Mouse (Mus musculus) midbrain, postnatal 0 days (tissue): Measurements from ENCODE around the gene Relb. TPM values are rescaled to one million over a fixed set of nuclear protein-coding genes. Genes with fewer than 3 reads are reported as not detected.
A peak's percentile ranks its signal among the peaks of the same experiment; 100 is the strongest.

Experiments
- ATAC-seq: fragments of 200-750 bp; cut with Nextera tagmentation; 2 replicates; pipeline ENCODE4 v1.8.0; 2017; ENCODE audit warnings: moderate number of reproducible peaks, mild to moderate bottlenecking, moderate TSS enrichment, moderate library complexity; ENCODE audit not compliant: low FRiP score
- DNase-seq: peaks from one replicate; pipeline ENCODE4 v3.0.0-alpha.2; 2015; ENCODE audit warnings: low spot score
- H3K27ac ChIP-seq: fragments of 300-500 bp; sonication (generic); 2 replicates; pipeline ENCODE4 v1.5.1; 2014; ENCODE audit warnings: low read depth, mild to moderate bottlenecking, low read length, mixed read lengths
- H3K27me3 ChIP-seq: fragments of 300-500 bp; sonication (generic); 2 replicates; pipeline ENCODE4 v1.6.1; 2014; ENCODE audit warnings: low read length, control low read depth, mixed read lengths; ENCODE audit not compliant: insufficient read depth
- H3K36me3 ChIP-seq: fragments of 300-500 bp; sonication (generic); 2 replicates; pipeline ENCODE4 v1.6.1; 2014; ENCODE audit warnings: low read length, control low read depth, mixed read lengths; ENCODE audit not compliant: insufficient read depth
- H3K4me1 ChIP-seq: fragments of 300-500 bp; sonication (generic); 2 replicates; pipeline ENCODE4 v1.6.1; 2014; ENCODE audit warnings: mild to moderate bottlenecking, control low read depth, antibody characterized with exemption, low read length, mixed read lengths; ENCODE audit not compliant: insufficient read depth
- H3K4me2 ChIP-seq: fragments of 300-500 bp; sonication (generic); 2 replicates; pipeline ENCODE4 v1.6.1; 2014; ENCODE audit warnings: low read depth, mild to moderate bottlenecking, low read length, mixed read lengths; ENCODE audit not compliant: poor library complexity, severe bottlenecking
- H3K4me3 ChIP-seq: fragments of 300-500 bp; sonication (generic); 2 replicates; pipeline ENCODE4 v1.5.1; 2014; ENCODE audit warnings: low read depth, mild to moderate bottlenecking, low read length, moderate library complexity
- H3K9ac ChIP-seq: fragments of 300-500 bp; sonication (generic); replicated peaks from 2 replicates; pipeline ENCODE4 v1.6.1; 2014; ENCODE audit warnings: mild to moderate bottlenecking, low read length, moderate library complexity, mixed read lengths; ENCODE audit not compliant: poor library complexity, severe bottlenecking
- H3K9me3 ChIP-seq: fragments of 300-500 bp; sonication (generic); 2 replicates; pipeline ENCODE4 v1.6.1; 2016; ENCODE audit warnings: low read length, control low read depth
- CTCF ChIP-seq: IDR thresholded peaks from 2 replicates; pipeline ENCODE4 v1.5.1; 2016; ENCODE audit warnings: antibody characterized with exemption, mild to moderate bottlenecking
- WGBS: fragments of 180-500 bp; shearing (Covaris S2); extraction: QIAGEN DNeasy Blood & Tissue Kit; methylation state at CpG from one replicate; pipeline ENCODE4 v1.1.7; 2014; 5-methylcytosine and 5-hydroxymethylcytosine counted together
- polyA plus RNA-seq: library from polyadenylated mRNA; unstranded; fragments of >200 nt; fragmentation: Nextera tagmentation; extraction: Ambion mirVana; gene quantifications from 2 replicates; pipeline ENCODE4 v1.2.1, GENCODE M21; 2015
- total RNA-seq: library from RNA; depleted of rRNA; stranded (reverse); fragments of >200 nt; gene quantifications from 2 replicates; pipeline ENCODE4 v1.2.3, GENCODE M21; 2014

The Relb gene
- total and polyA plus RNA-seq, 2 experiments from 2014 or later, result 5.6 to 7.3 TPM

DNA sequence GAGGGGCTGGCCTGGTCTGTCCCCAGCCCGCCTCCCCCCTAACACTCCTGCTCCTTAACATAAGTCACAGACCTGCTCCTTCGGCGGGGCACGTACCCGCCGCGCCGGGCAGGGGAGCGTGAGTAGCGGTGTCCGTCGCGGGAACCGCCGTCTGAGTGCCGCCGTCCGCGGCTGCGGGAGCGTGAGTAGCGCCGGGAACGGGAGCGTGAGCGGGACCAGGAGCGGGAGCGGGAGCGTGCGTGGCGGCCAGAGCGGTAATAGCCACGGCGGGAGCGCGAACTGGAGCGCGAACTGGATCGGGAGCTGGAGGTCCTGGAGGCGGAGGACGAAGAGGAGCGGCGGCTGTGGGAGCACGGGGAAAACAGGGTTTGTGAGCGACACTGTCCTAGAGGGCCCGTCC lies 43.0 kb downstream of the Relb start:
- no peak for TF ChIP-seq CTCF
- no peak for ATAC-seq
- no peak overlapping the region for H3K4me2 ChIP-seq
- 85% methylated on average over 46 of the region's 46 CpGs for WGBS
- no peak overlapping the region for H3K9ac ChIP-seq
- H3K36me3 ChIP-seq, result peaks cover 81% of the 10 kb centered on the region
- H3K4me3 ChIP-seq, result no peak overlapping the region
- H3K9me3 ChIP-seq, result no peaks in the 10 kb centered on the region
- H3K27me3 ChIP-seq, result no peaks in the 10 kb centered on the region
- no peak overlapping the region for H3K27ac ChIP-seq
- DNase-seq, result no peak
- H3K4me1 ChIP-seq, result no peaks in the 10 kb centered on the region

DNA sequence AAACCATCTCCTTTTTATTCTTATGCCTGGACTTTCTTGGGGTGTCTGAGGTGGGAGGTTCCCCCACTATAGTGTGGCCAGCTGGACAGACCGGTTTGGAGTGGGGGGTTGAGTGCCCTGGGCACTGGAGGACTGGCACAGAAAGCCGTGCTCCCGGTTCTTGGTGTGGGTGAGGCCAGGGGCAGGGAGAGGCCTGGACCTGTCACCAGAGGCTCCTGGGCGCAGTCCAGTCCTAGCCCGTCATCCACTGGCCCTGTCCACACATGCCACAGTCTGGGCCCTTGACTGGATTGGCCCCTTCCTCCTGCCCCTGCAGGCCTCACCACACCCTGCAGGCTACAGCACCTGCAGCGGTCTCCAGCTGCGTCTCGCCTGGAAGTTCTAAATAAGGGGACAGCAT lies 48.6 kb downstream of the Relb start:
- H3K4me3 ChIP-seq, result no peak overlapping the region
- H3K27ac ChIP-seq, result no peak overlapping the region
- ATAC-seq (no peak), DNase-seq (no peak)
- no peak overlapping the region for H3K4me2 ChIP-seq
- no peak overlapping the region for H3K9ac ChIP-seq
- no peak for TF ChIP-seq CTCF
- peaks cover 50% of the 10 kb centered on the region for H3K36me3 ChIP-seq
- peaks cover 7% of the 10 kb centered on the region; the same call in 1 of the 2 replicates for H3K4me1 ChIP-seq
- 87% methylated on average over 8 of the region's 8 CpGs for whole genome bisulfite sequencing
- H3K9me3 ChIP-seq, result no peaks in the 10 kb centered on the region
- H3K27me3 ChIP-seq, result peaks cover 31% of the 10 kb centered on the region

- Histone ChIP-seq H3K9me3 (no peaks in the 10 kb centered on the region), H3K4me2 (no peak overlapping the region), H3K4me1 (peaks cover 7% of the 10 kb centered on the region; the same call in 1 of the 2 replicates), H3K4me3 (no peak overlapping the region), H3K27me3 (peaks cover 31% of the 10 kb centered on the region), H3K27ac (no peak overlapping the region), H3K36me3 (peaks cover 43% of the 10 kb centered on the region), H3K9ac (no peak overlapping the region)
- TF ChIP-seq CTCF, result no peak
- no peak for DNase-seq
- no peak for ATAC-seq
- 86% methylated on average over 10 of the region's 10 CpGs for WGBS
These were observed 49.5 kb downstream of the Relb start for GRCm38 (mm10) chr7:19579751-19580150.

DNA sequence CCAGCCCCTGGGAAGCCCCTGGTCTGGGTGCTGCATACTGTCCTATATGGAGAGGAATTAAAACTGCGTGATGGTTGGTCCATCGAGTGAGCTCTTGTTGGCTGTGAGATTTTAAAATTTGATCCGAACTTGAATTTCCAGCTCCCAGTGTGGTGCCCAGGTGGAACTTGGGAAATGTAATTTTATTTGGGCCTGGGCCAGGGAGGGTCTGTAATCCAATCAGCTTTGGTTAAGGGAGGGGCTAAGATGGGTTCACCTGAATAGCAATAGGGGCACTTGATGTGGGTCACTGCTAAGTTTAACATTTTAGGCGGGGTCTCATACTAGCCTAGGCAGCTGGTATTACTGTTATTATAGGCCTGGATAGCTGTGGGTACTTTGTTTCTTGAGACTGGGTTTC lies 50.8 kb downstream of the Relb start:
- Histone ChIP-seq H3K36me3 (peaks cover 30% of the 10 kb centered on the region), H3K4me3 (no peak overlapping the region), H3K4me1 (peaks cover 7% of the 10 kb centered on the region; the same call in 1 of the 2 replicates), H3K27ac (no peak overlapping the region), H3K27me3 (peaks cover 31% of the 10 kb centered on the region), H3K9ac (no peak overlapping the region), H3K4me2 (no peak overlapping the region), H3K9me3 (no peaks in the 10 kb centered on the region)
- DNase-seq (no peak), ATAC-seq (no peak)
- WGBS, result 67% methylated on average over 4 of the region's 4 CpGs
- no peak for TF ChIP-seq CTCF

- peaks cover 31% of the 10 kb centered on the region for H3K27me3 ChIP-seq
- ATAC-seq (no peak), DNase-seq (no peak)
- TF ChIP-seq CTCF, result no peak
- H3K36me3 ChIP-seq, result peaks cover 27% of the 10 kb centered on the region
- no peak overlapping the region for H3K9ac ChIP-seq
- no peaks in the 10 kb centered on the region for H3K9me3 ChIP-seq
- peak overlapping the region; percentile 32; the same call in 1 of the 2 replicates for H3K4me3 ChIP-seq
- WGBS, result 27% methylated on average over 10 of the region's 10 CpGs
- H3K4me1 ChIP-seq, result peaks cover 7% of the 10 kb centered on the region; the same call in 1 of the 2 replicates
- H3K4me2 ChIP-seq, result no peak overlapping the region
- H3K27ac ChIP-seq, result no peak overlapping the region
These were observed 51.3 kb downstream of the Relb start for GRCm38 (mm10) chr7:19577877-19578414.

- peak within 1 kb of the TSS; percentile 32 for H3K4me3 ChIP-seq
- no peak for DNase-seq
- TF ChIP-seq CTCF, result no peak
- peaks cover 9% of the 10 kb centered on the region for H3K4me1 ChIP-seq
- peak within 1 kb of the TSS; percentile 39; the same call in 1 of the 2 replicates for H3K9ac ChIP-seq
- no peak within 1 kb of the TSS for H3K27ac ChIP-seq
- H3K27me3 ChIP-seq, result peaks cover 31% of the 10 kb centered on the region
- no peaks in the 10 kb centered on the region for H3K9me3 ChIP-seq
- no peak for ATAC-seq
- peak within 1 kb of the TSS; percentile 60 for H3K4me2 ChIP-seq
- peaks cover 24% of the 10 kb centered on the region for H3K36me3 ChIP-seq
- under 1% methylated on average over 55 of the region's 56 CpGs for WGBS
These were observed 51.9 kb downstream of the Relb start, which contains the start of the genes Zfp296 and Gemin7 for GRCm38 (mm10) chr7:19577141-19577852. Gene Zfp296, plus strand, starts transcription at chr7:19577287. Gene Gemin7, minus strand, starts transcription at chr7:19577595.
